Mouse (Mus musculus) small intestine, adult 2 months (tissue): ENCODE measurements around the gene Rnf224. TPM values are rescaled to one million over a fixed set of nuclear protein-coding genes. Genes with fewer than 3 reads are reported as not detected.
A peak's percentile ranks its signal among the peaks of the same experiment; 100 is the strongest.

ENCODE experiments used
- H3K27ac ChIP-seq: fragments of 200-500 bp; 2 replicates; pipeline ENCODE4 v1.5.1; 2012; ENCODE audit warnings: low read depth, low read length, control low read depth, inconsistent platforms; ENCODE audit not compliant: insufficient read depth
- H3K27me3 ChIP-seq: fragments of 200-500 bp; 2 replicates; pipeline ENCODE4 v1.6.1; 2012; ENCODE audit warnings: mild to moderate bottlenecking, moderate library complexity, low read length, inconsistent platforms; ENCODE audit not compliant: control insufficient read depth, insufficient read depth
- H3K36me3 ChIP-seq: fragments of 200-500 bp; 2 replicates; pipeline ENCODE4 v1.6.1; 2012; ENCODE audit warnings: mild to moderate bottlenecking, low read length, control low read depth, inconsistent platforms; ENCODE audit not compliant: control insufficient read depth, insufficient read depth
- H3K4me1 ChIP-seq: fragments of 200-500 bp; 2 replicates; pipeline ENCODE4 v1.6.1; 2012; ENCODE audit warnings: low read length, inconsistent platforms, mixed read lengths; ENCODE audit not compliant: control insufficient read depth, insufficient read depth, insufficient read length
- H3K4me3 ChIP-seq: fragments of 200-500 bp; 2 replicates; pipeline ENCODE4 v1.5.1; 2012; ENCODE audit warnings: low read depth, mild to moderate bottlenecking, control low read depth, inconsistent platforms, low read length, moderate library complexity
- CTCF ChIP-seq: fragments of 200-500 bp; IDR thresholded peaks from 2 replicates; pipeline ENCODE4 v1.5.1; 2012; ENCODE audit warnings: low read depth, mild to moderate bottlenecking, control low read depth, inconsistent platforms, low read length, moderate library complexity, mixed read lengths; ENCODE audit not compliant: insufficient replicate concordance, insufficient read length; ENCODE audit errors: extremely low read depth
- POLR2A ChIP-seq: fragments of 200-500 bp; IDR thresholded peaks from 2 replicates; pipeline ENCODE4 v1.6.1; 2012; ENCODE audit warnings: low read depth, mild to moderate bottlenecking, control low read depth, inconsistent platforms, low read length, moderate library complexity
- WGBS: fragments of 180-500 bp; shearing (Covaris S2); methylation state at CpG from one replicate; pipeline ENCODE4 v1.1.7; 2018; 5-methylcytosine and 5-hydroxymethylcytosine counted together
- polyA plus RNA-seq: library from polyadenylated mRNA; depleted of rRNA; stranded (reverse); fragments of >200 nt; gene quantifications from 2 replicates; pipeline ENCODE4 v1.2.3, GENCODE M21; 2012

Gene Rnf224
- polyA plus RNA-seq, 1 experiment: not detected

DNA sequence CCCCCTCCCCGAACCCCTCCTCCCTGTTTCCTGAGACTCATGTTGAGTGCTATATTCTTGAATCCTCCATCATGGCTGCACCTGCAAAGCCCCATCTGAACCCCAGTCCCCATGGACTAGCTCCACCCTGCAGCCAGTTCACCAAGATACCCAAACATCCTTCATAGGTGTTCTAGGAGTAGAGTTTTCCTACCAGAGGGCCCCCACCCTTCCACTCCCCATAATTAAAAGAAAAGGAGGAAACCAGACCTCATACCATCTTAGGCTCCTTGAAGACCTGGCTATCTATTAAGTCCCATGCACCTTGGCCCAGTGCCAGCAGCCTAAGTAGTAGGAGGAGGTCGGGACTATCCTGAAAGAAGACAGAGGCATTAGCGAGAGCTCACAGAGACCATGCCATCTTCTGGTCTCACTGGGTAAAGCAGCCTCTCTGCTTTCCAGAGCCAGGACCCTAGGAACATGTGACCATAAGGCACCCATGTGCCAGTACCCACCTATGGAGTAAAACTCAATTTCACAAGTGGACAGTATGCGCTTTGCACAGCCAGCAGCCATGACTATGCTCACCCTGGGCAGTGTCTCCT, 32.9 kb downstream of the Rnf224 start:
- Histone ChIP-seq H3K27ac (no peak overlapping the region), H3K36me3 (peaks cover 71% of the 10 kb centered on the region), H3K4me3 (no peak overlapping the region), H3K27me3 (no peaks in the 10 kb centered on the region), H3K4me1 (peaks cover 5% of the 10 kb centered on the region; the same call in 1 of the 2 replicates)
- 51% methylated on average over 4 of the region's 4 CpGs for WGBS
- TF ChIP-seq POLR2A (no peak), CTCF (peak; percentile 16; the same call in 1 of the 2 replicates)

DNA sequence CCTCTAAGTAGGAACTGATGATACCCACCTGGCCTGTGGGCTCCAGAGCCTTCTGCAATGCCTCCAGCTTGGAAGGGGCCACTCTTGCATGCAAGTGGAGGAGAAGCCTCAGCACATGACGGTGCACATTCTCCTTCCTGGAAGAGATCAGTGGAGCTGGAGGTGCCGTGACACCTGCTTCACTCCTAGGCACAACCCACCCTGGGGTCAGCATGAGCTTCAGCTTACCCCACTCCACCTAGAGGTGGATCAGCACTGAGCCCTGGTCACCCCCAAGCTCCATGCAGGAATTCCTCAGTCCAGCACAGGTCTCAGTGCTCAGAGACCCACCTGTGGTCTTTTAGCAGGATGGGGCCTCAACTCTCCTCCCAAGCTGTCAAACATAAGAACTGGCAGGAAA, 36.0 kb downstream of the Rnf224 start:
- 92% methylated on average over 2 of the region's 2 CpGs for WGBS
- H3K4me1 ChIP-seq: peaks cover 20% of the 10 kb centered on the region; the same call in 1 of the 2 replicates
- no peak overlapping the region for H3K27ac ChIP-seq
- no peak for TF ChIP-seq CTCF
- no peak for TF ChIP-seq POLR2A
- peaks cover 53% of the 10 kb centered on the region for H3K36me3 ChIP-seq
- H3K27me3 ChIP-seq: no peaks in the 10 kb centered on the region
- no peak overlapping the region for H3K4me3 ChIP-seq

DNA sequence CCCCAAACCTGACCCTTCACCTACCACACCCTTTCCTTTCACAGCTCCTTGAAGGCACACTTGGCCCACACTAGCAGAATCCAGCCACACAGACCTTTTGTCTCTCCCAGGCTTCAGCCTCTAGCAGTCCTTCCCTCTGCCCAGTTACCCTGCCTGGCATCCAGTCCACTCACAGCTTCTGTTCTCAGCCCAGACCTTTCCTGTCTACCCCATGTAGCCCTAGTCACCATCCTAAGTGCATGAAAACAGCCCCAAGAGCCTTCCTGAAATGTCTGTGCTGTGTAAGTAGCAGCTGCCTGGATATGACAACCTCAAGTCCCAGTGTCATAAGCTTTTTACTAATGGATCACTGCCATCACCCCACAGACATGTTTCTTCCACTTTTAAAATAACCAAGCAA, 38.6 kb downstream of the Rnf224 start:
- no peak for TF ChIP-seq POLR2A
- Histone ChIP-seq H3K4me1 (peaks cover 40% of the 10 kb centered on the region), H3K27ac (peak overlapping the region; percentile 97), H3K27me3 (no peaks in the 10 kb centered on the region), H3K36me3 (peaks cover 35% of the 10 kb centered on the region), H3K4me3 (no peak overlapping the region)

DNA sequence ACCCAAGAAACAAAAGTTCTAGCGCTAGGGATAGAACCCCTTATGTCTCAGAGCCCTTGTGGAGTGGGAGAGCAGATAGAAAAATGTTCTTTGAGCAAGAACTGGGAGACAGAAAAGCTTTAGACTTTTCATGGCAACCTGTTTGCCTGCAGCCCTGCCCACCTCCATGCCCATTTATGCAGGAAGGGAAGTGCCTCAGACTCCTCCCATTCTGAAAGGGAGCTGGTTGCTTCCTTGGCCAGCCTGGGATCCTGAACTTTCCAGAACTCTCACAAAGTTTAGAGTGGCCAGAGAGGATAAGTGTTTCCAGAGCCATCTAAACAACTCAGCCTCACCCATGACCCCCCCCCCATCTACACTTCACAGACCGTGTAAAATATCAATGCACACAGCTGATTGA, 39.4 kb downstream of the Rnf224 start:
- peaks cover 40% of the 10 kb centered on the region for H3K4me1 ChIP-seq

DNA sequence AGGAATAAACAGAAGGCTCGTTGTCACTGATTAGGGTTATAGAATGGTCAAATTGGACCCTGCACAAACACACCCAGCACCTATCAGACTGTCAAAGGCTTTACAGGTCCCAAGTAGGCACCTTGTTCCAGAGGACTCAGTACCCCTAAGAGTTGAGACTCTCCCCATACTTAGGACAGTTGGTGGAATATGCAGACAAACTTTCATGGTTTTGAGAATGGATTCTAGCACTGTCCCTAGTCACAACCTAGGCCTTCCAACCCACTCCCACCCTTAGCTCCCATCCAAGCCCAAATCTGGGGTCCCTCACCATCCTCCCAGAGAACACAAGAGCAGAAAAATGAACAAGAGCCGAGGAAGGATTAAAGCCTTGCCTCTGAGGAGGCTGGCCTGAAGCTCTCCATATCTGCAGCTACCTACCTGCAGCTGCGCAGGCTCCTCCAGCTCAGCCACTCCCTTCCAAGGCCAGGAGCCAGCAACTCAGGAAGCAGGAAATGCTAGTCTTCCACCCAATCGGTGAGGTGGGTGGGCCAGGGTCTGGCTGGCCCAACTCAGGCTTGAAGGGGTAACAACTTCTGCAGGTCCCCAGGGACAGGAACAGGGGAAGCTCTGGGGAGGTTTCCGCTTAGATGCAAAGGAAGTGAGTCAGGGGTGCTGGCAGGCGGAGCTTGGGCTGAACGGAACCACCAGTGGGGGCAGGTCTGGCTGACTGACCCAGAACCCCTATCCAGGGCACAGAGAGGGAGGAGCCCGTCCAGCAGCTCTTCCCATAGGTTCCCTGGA, 40.2 kb downstream of the Rnf224 start, which contains the start of gene Tor4a:
TSS of gene Tor4a (minus strand) at position 715 of the 783 bp plus-strand sequence.
- peaks cover 40% of the 10 kb centered on the region for H3K4me1 ChIP-seq
- H3K27me3 ChIP-seq: no peaks in the 10 kb centered on the region
- TF ChIP-seq POLR2A: peak; percentile 63
- no peak for TF ChIP-seq CTCF
- H3K27ac ChIP-seq: peak within 1 kb of the TSS; percentile 97
- H3K36me3 ChIP-seq: peaks cover 26% of the 10 kb centered on the region
- peak within 1 kb of the TSS; percentile 69 for H3K4me3 ChIP-seq
- 2% methylated on average over 8 of the region's 8 CpGs for WGBS

More for the DNA sequence above, 39.4 kb downstream of the Rnf224 start:
- Histone ChIP-seq H3K36me3 (peaks cover 29% of the 10 kb centered on the region), H3K27ac (peak overlapping the region; percentile 97), H3K4me3 (peak overlapping the region; percentile 69; the same call in 1 of the 2 replicates), H3K27me3 (no peaks in the 10 kb centered on the region)
- 4% methylated on average over 2 of the region's 2 CpGs for WGBS
- TF ChIP-seq CTCF (no peak), POLR2A (no peak)

GRCm38 (mm10) chr2:25195211-25196156, 41.1 kb downstream of the Rnf224 start:
- peak overlapping the region; percentile 97 for H3K27ac ChIP-seq
- H3K27me3 ChIP-seq: no peaks in the 10 kb centered on the region
- H3K4me1 ChIP-seq: peaks cover 40% of the 10 kb centered on the region
- TF ChIP-seq CTCF: no peak
- no peak for TF ChIP-seq POLR2A
- H3K4me3 ChIP-seq: peak overlapping the region; percentile 69
- peaks cover 17% of the 10 kb centered on the region for H3K36me3 ChIP-seq
- 7% methylated on average over 55 of the region's 55 CpGs for WGBS
